Mouse (Mus musculus) NIH3T3 (cell line): ENCODE measurements at regions not wholly inside any gene's neighbourhood (a gene's known extent, or its start where the extent isn't known, plus 50 kb on each side); places are given as distances from the start of the nearest gene placed in this dataset.

ENCODE experiments used
- DNase-seq: peaks from one replicate; pipeline ENCODE4 v3.0.0-alpha.2; 2012; ENCODE audit warnings: low read depth

- peak; percentile 34 for DNase-seq
Observed at GRCm38 (mm10) chr15:88213356-88213755, 386.7 kb upstream of the Zdhhc25 start.

- DNase-seq: no peak
Observed at GRCm38 (mm10) chr15:88214286-88214685, 385.8 kb upstream of the Zdhhc25 start.

- DNase-seq: no peak
Observed at GRCm38 (mm10) chr15:88229456-88229855, 370.6 kb upstream of the Zdhhc25 start.

- no peak for DNase-seq
Observed at GRCm38 (mm10) chr15:88244606-88245005, 355.5 kb upstream of the Zdhhc25 start.

- DNase-seq: no peak
Observed at GRCm38 (mm10) chr15:88245496-88246246, 354.4 kb upstream of the Zdhhc25 start.

GRCm38 (mm10) chr15:88247974-88248625 lies 352.0 kb upstream of the Zdhhc25 start:
- peak; percentile 79 for DNase-seq

- no peak for DNase-seq
Observed at GRCm38 (mm10) chr15:88288051-88288450, 312.1 kb upstream of the Zdhhc25 start.

GRCm38 (mm10) chr15:88288696-88289095 lies 311.4 kb upstream of the Zdhhc25 start:
- DNase-seq: peak; percentile 8

GRCm38 (mm10) chr15:88290740-88291363 lies 309.2 kb upstream of the Zdhhc25 start:
- no peak for DNase-seq

GRCm38 (mm10) chr15:88299061-88299460 lies 301.0 kb upstream of the Zdhhc25 start:
- DNase-seq: no peak

GRCm38 (mm10) chr15:88311158-88311557 lies 288.9 kb upstream of the Zdhhc25 start:
- no peak for DNase-seq

- no peak for DNase-seq
Observed at GRCm38 (mm10) chr15:88314810-88315459, 285.2 kb upstream of the Zdhhc25 start.

- DNase-seq: no peak
Observed at GRCm38 (mm10) chr15:88318048-88318447, 282.1 kb upstream of the Zdhhc25 start.

GRCm38 (mm10) chr15:88319527-88319926 lies 280.6 kb upstream of the Zdhhc25 start:
- DNase-seq: peak; percentile 26

GRCm38 (mm10) chr15:88323584-88324375 lies 276.3 kb upstream of the Zdhhc25 start:
- no peak for DNase-seq

- peak; percentile 48 for DNase-seq
Observed at GRCm38 (mm10) chr15:88325108-88325507, 275.0 kb upstream of the Zdhhc25 start.

- no peak for DNase-seq
Observed at GRCm38 (mm10) chr15:88353206-88353605, 246.9 kb upstream of the Zdhhc25 start.

GRCm38 (mm10) chr15:88360375-88361035 lies 239.6 kb upstream of the Zdhhc25 start:
- DNase-seq: no peak

- no peak for DNase-seq
Observed at GRCm38 (mm10) chr15:88361351-88361750, 238.8 kb upstream of the Zdhhc25 start.

- no peak for DNase-seq
Observed at GRCm38 (mm10) chr15:88362966-88363365, 237.1 kb upstream of the Zdhhc25 start.

- DNase-seq: no peak
Observed at GRCm38 (mm10) chr15:88370366-88370765, 229.7 kb upstream of the Zdhhc25 start.
